Mouse (Mus musculus): Measurements from ENCODE around the gene Tppp3.

Tppp3 gene

GRCm38 (mm10) chr8:105433021-105433420 is 38.3 kb downstream of the Tppp3 start:
- no peak for DNase-seq (ENCODE audit: low spot score)

DNA sequence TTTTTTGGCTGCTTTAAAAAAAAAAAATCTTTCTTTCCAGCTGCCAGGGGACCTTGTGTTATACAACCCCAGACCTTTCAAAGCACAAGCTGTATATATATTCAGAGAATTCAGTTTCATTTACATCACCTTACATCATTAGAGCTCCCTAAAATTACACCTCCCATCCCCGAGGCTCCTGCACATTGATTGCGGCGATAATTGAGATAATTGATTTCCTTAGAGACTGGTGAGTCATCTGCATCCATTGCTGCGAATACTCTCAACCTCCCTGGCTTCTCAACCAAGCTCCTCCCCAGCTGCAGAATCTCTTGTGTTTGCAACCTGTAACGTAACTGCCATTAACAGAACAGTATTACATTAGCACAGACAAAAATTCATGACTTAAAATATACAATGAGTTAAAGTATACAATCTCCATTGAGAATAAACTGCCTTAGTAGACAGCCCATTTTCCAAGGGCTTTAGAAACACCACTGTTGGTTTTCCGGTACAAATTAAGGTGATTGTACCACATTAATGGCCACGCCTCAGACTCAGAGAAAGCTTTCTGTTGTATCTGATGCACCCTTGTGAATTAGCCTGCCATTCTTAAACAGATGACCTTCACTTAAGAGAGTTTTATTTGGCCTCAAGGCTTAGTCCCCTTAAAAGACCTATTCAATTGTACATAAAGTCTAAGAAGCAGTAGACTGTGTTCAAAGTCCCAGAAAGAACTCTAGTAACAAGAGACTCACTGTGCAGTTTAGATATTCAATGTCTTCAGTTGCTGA is 39.4 kb downstream of the Tppp3 start:
- DNase-seq (ENCODE audit: low spot score) = no peak

GRCm38 (mm10) chr8:105426878-105427277 is 44.4 kb downstream of the Tppp3 start:
- DNase-seq (ENCODE audit: low spot score) = no peak

GRCm38 (mm10) chr8:105422006-105422405 is 49.3 kb downstream of the Tppp3 start:
- DNase-seq (ENCODE audit: low spot score) = no peak

DNA sequence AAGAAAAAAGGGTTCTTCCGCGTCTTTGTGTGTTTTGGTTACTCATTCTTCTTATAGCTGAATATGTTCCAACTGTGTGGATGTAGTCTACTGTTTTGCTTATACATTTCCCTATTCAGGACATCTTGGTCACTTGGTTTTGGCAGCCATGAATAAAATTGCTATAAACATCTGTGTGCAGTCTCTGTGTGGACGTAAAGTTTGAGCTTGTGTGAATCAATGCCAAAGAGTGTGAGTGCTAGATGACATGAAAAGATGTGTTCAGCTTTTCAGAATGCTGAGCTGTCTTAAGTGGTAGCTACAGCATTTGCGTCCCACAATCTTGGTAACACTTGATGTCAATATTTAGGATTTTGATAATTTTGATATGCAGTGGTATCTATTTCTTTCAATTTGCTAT is 51.5 kb downstream of the Tppp3 start:
- DNase-seq (ENCODE audit: low spot score) = no peak

- DNase-seq (ENCODE audit: low spot score) = no peak
Observed at GRCm38 (mm10) chr8:105418992-105419391, 52.3 kb downstream of the Tppp3 start.

All from ovary, adult 18-20 months (tissue).